Comparison of ENCODE assay signal across 8 mouse cellular contexts in the genomic region with DNA sequence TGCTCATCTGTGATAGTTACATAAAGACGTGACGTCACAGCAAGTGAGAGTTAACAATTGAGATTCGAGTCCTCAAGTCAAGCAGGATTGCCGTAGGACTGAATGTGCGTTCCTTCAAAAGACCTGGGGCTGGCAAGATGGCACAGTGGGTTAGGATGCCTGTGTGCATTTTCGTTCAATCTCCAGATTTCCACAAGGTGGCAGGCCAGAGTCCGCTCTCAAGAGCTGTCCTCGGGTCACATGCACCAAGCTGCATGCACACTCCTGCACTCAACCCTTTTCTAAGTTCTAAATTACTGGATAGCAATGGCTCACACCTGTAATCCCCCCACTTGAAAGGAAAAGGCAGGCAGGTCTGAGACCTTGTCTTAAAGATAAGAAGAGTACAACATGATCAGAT. TPM values are rescaled to one million over a fixed set of nuclear protein-coding genes. Genes with fewer than 3 reads are reported as not detected.
DNase-seq lines count a peak whose midpoint lies in the region; ATAC-seq lines count a peak whose summit lies in the region.
"Had no signal": no experiment of that assay in that cellular context is flagged by ENCODE, and none has a peak within 500 bp of the region (broad histone marks: within the 10 kb centered on the region; RNA-seq: fewer than 3 reads in every experiment).

No protein-coding gene starts in this region.

- H3K9me3 ChIP-seq in hindbrain, embryonic 14.5 days (ENCODE audit: control insufficient read depth, low read length) = no peaks in the 10 kb centered on the region

- no peak overlapping the region for H3K27ac ChIP-seq in hindbrain, embryonic 14.5 days
- H3K27ac ChIP-seq: embryonic facial prominence, embryonic 13.5 days had no signal

- intact Hi-C loops in heart, postnatal 36 days (cut with DNase I) = no loop called here

- H3K27me3 ChIP-seq in hindbrain, embryonic 14.5 days (ENCODE audit: control insufficient read depth, insufficient read depth, low read length) = no peaks in the 10 kb centered on the region
- H3K27me3 ChIP-seq: embryonic facial prominence, embryonic 13.5 days had no signal

- H3K9ac ChIP-seq in hindbrain, embryonic 14.5 days = no peak overlapping the region
- H3K9ac ChIP-seq: embryonic facial prominence, embryonic 13.5 days had no signal

- peak; percentile 34; the same call in 1 of the 2 replicates for ATAC-seq in hindbrain, embryonic 14.5 days (ENCODE audit: low FRiP score)

- H3K4me3 ChIP-seq in hindbrain, embryonic 14.5 days (replicated peaks; ENCODE audit: low read length) = no peak overlapping the region
- H3K4me3 ChIP-seq: embryonic facial prominence, embryonic 13.5 days had no signal

- H3K4me1 ChIP-seq in hindbrain, embryonic 14.5 days (replicated peaks; ENCODE audit: control insufficient read depth, insufficient read depth, low read length) = no peaks in the 10 kb centered on the region
- H3K4me1 ChIP-seq: embryonic facial prominence, embryonic 13.5 days had no signal

- H3K4me2 ChIP-seq in hindbrain, embryonic 14.5 days (replicated peaks) = no peak overlapping the region
- H3K4me2 ChIP-seq: embryonic facial prominence, embryonic 13.5 days had no signal

- WGBS in hindbrain, embryonic 14.5 days = 58% methylated on average over 8 of the region's 8 CpGs

- DNase-seq in heart, postnatal 36 days = peak; percentile 38 to 43
- DNase-seq in heart, adult 9 months (ENCODE audit: low spot score in 2 of 2) = no peak
- peak; percentile 23 for DNase-seq in CD4-positive helper T cell, adult 2 months (ENCODE audit: low read depth, low spot score)
- DNase-seq in R1 (ENCODE audit: low read depth, low spot score) = peak; percentile 71
- peak; percentile 59 for DNase-seq in hindbrain, embryonic 14.5 days (ENCODE audit: low spot score)
- DNase-seq in lung, postnatal 4 days = peak; percentile 46 to 67
- peak; percentile 32 to 42 for DNase-seq in thymus, postnatal 36 days

- H3K36me3 ChIP-seq in hindbrain, embryonic 14.5 days (replicated peaks; ENCODE audit: control insufficient read depth, insufficient read depth) = peaks cover 52% of the 10 kb centered on the region

RNA-seq across cellular contexts. Expression of a gene that starts 17.1 kb away (rescaled TPM):
- 1 to 10 TPM; 6.5 to 8.6 TPM for total RNA-seq in heart, postnatal 36 days (2021)
- 0.19 and 0.20 TPM in 2 replicates for polyA plus RNA-seq in hindbrain, embryonic 14.5 days (2014; fragmentation: Nextera tagmentation; extraction: Ambion mirVana)

RNA-seq across cellular contexts. Expression of a gene that starts 31.1 kb away (rescaled TPM):
- 10 to 100 TPM; 33.5 to 35.3 TPM for total RNA-seq in heart, postnatal 36 days (2021)
- 87.0 and 94.2 TPM in 2 replicates for polyA plus RNA-seq in hindbrain, embryonic 14.5 days (2014; fragmentation: Nextera tagmentation; extraction: Ambion mirVana)

Comparison
In these comparisons a context has a peak if more than half of its experiments do, and no peak if none do; other contexts are left out.
1. DNase-seq: peak in heart, postnatal 36 days (2 of 2), CD4-positive helper T cell, adult 2 months (single experiment), R1 (single experiment), hindbrain, embryonic 14.5 days (single experiment), lung, postnatal 4 days (2 of 2) and thymus, postnatal 36 days (2 of 2); none in heart, adult 9 months (0 of 2).